Mouse (Mus musculus): ENCODE data around the gene Dld. TPM values are rescaled to one million over a fixed set of nuclear protein-coding genes. Genes with fewer than 3 reads are reported as not detected.

Gene Dld
- polyA plus RNA-seq, 1 experiment, result 60.9 TPM

DNA sequence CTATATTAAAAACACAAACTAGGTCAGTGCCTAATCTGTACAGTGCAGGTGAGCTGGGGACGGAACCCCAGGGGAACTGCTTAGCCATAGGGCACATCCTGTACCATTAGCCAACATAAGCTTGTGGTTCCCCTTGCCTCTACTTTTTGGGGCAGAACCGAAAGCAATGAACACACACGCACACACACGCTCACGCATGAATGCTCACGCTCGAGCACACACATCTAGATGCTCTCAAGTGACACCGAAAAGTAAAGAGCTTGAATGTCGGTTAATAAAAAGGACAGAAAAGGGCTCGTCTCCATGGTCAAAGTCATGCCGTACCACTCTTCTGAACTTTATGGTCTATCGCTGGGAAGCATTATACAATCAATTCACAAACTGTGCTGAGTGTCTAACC is 40.4 kb upstream of the Dld start:
- no peak overlapping the region for H3K4me3 ChIP-seq
- H3K4me2 ChIP-seq (ENCODE audit: low read depth), result no peak overlapping the region
- TF ChIP-seq SRF (IDR thresholded peaks at IDR 0.05; ENCODE audit: control insufficient read depth, insufficient read length, low read depth) (no peak), TCF12 (IDR thresholded peaks at IDR 0.05; ENCODE audit: insufficient read depth, poor library complexity, severe bottlenecking) (no peak), CEBPB (IDR thresholded peaks at IDR 0.05; ENCODE audit: insufficient read depth, poor library complexity, severe bottlenecking) (no peak), MYOG (IDR thresholded peaks at IDR 0.05; ENCODE audit: control insufficient read depth in 1 of 3, insufficient read depth in 1 of 3, insufficient read length in 2 of 3, low read depth in 2 of 3) (no peak), MYOD1 (IDR thresholded peaks at IDR 0.05; ENCODE audit: control insufficient read depth in 1 of 3, insufficient read length in 2 of 3, low read depth in 2 of 3) (no peak), MAX (IDR thresholded peaks at IDR 0.05; ENCODE audit: low read depth) (no peak), USF1 (IDR thresholded peaks at IDR 0.05; ENCODE audit: low read depth) (no peak), POLR2A (IDR thresholded peaks at IDR 0.05; ENCODE audit: insufficient read length, low read depth) (no peak), TCF3 (IDR thresholded peaks at IDR 0.05; ENCODE audit: insufficient read length, low read depth) (no peak), POLR2AphosphoS2 (IDR thresholded peaks at IDR 0.05; ENCODE audit: insufficient read length, low read depth) (no peak), E2F4 (IDR thresholded peaks at IDR 0.05; ENCODE audit: insufficient read depth) (no peak), REST (IDR thresholded peaks at IDR 0.05; ENCODE audit: insufficient read depth, insufficient read length) (no peak)
- H3K36me3 ChIP-seq (ENCODE audit: control insufficient read depth, insufficient read depth), result no peaks in the 10 kb centered on the region
- H3K79me2 ChIP-seq (ENCODE audit: control insufficient read depth, insufficient read depth), result no peaks in the 10 kb centered on the region
- no peaks in the 10 kb centered on the region for H3K27me3 ChIP-seq (ENCODE audit: control insufficient read depth, insufficient read depth, insufficient read length)
- H3ac ChIP-seq (ENCODE audit: control insufficient read depth, insufficient read length), result no peak overlapping the region

- Histone ChIP-seq H3K79me2 (ENCODE audit: control insufficient read depth, insufficient read depth) (no peaks in the 10 kb centered on the region), H3K36me3 (ENCODE audit: control insufficient read depth, insufficient read depth) (no peaks in the 10 kb centered on the region), H3K4me2 (ENCODE audit: low read depth) (no peak within 1 kb of the TSS), H3ac (ENCODE audit: control insufficient read depth, insufficient read length) (no peak within 1 kb of the TSS), H3K27me3 (ENCODE audit: control insufficient read depth, insufficient read depth, insufficient read length) (peaks cover under 1% of the 10 kb centered on the region), H3K4me3 (no peak within 1 kb of the TSS)
- no peak for TF ChIP-seq E2F4 (IDR thresholded peaks at IDR 0.05; ENCODE audit: insufficient read depth)
These were observed 39.3 kb upstream of the Dld start, which contains the start of gene Slc26a3 for GRCm38 (mm10) chr12:31390571-31390970. TSS of gene Slc26a3 (plus strand) at chr12:31390871.

GRCm38 (mm10) chr12:31387303-31387702 is 36.0 kb upstream of the Dld start:
- Histone ChIP-seq H3K4me2 (ENCODE audit: low read depth) (no peak overlapping the region), H3K4me3 (no peak overlapping the region), H3K27me3 (ENCODE audit: control insufficient read depth, insufficient read depth, insufficient read length) (peaks cover 19% of the 10 kb centered on the region), H3ac (ENCODE audit: control insufficient read depth, insufficient read length) (no peak overlapping the region), H3K79me2 (ENCODE audit: control insufficient read depth, insufficient read depth) (no peaks in the 10 kb centered on the region), H3K36me3 (ENCODE audit: control insufficient read depth, insufficient read depth) (no peaks in the 10 kb centered on the region)
- TF ChIP-seq MYOG (IDR thresholded peaks at IDR 0.05; ENCODE audit: control insufficient read depth in 1 of 3, insufficient read depth in 1 of 3, insufficient read length in 2 of 3, low read depth in 2 of 3) (no peak), CEBPB (IDR thresholded peaks at IDR 0.05; ENCODE audit: insufficient read depth, poor library complexity, severe bottlenecking) (no peak), POLR2A (IDR thresholded peaks at IDR 0.05; ENCODE audit: insufficient read length, low read depth) (no peak), MAX (IDR thresholded peaks at IDR 0.05; ENCODE audit: low read depth) (no peak), E2F4 (IDR thresholded peaks at IDR 0.05; ENCODE audit: insufficient read depth) (no peak), TCF12 (IDR thresholded peaks at IDR 0.05; ENCODE audit: insufficient read depth, poor library complexity, severe bottlenecking) (no peak), POLR2AphosphoS2 (IDR thresholded peaks at IDR 0.05; ENCODE audit: insufficient read length, low read depth) (no peak)

- H3K36me3 ChIP-seq (ENCODE audit: control insufficient read depth, insufficient read depth), result no peaks in the 10 kb centered on the region
- no peak overlapping the region for H3K4me3 ChIP-seq
- H3K4me2 ChIP-seq (ENCODE audit: low read depth), result no peak overlapping the region
- H3K27me3 ChIP-seq (ENCODE audit: control insufficient read depth, insufficient read depth, insufficient read length), result peaks cover 25% of the 10 kb centered on the region
- no peak overlapping the region for H3ac ChIP-seq (ENCODE audit: control insufficient read depth, insufficient read length)
- TF ChIP-seq MYOG (IDR thresholded peaks at IDR 0.05; ENCODE audit: control insufficient read depth in 1 of 3, insufficient read depth in 1 of 3, insufficient read length in 2 of 3, low read depth in 2 of 3), result no peak
- TF ChIP-seq CEBPB (IDR thresholded peaks at IDR 0.05; ENCODE audit: insufficient read depth, poor library complexity, severe bottlenecking), result no peak
- TF ChIP-seq USF1 (IDR thresholded peaks at IDR 0.05; ENCODE audit: low read depth), result no peak
- no peak for TF ChIP-seq MYOD1 (IDR thresholded peaks at IDR 0.05; ENCODE audit: control insufficient read depth in 1 of 3, insufficient read length in 2 of 3, low read depth in 2 of 3)
- no peak for TF ChIP-seq MAX (IDR thresholded peaks at IDR 0.05; ENCODE audit: low read depth)
- TF ChIP-seq POLR2A (IDR thresholded peaks at IDR 0.05; ENCODE audit: insufficient read length, low read depth), result no peak
- no peak for TF ChIP-seq POLR2AphosphoS2 (IDR thresholded peaks at IDR 0.05; ENCODE audit: insufficient read length, low read depth)
- H3K79me2 ChIP-seq (ENCODE audit: control insufficient read depth, insufficient read depth), result no peaks in the 10 kb centered on the region
These were observed 31.2 kb upstream of the Dld start for GRCm38 (mm10) chr12:31382451-31382850.

- Histone ChIP-seq H3ac (ENCODE audit: control insufficient read depth, insufficient read length) (no peak overlapping the region), H3K4me2 (ENCODE audit: low read depth) (no peak overlapping the region), H3K79me2 (ENCODE audit: control insufficient read depth, insufficient read depth) (no peaks in the 10 kb centered on the region), H3K4me3 (no peak overlapping the region), H3K27me3 (ENCODE audit: control insufficient read depth, insufficient read depth, insufficient read length) (peaks cover 25% of the 10 kb centered on the region), H3K36me3 (ENCODE audit: control insufficient read depth, insufficient read depth) (no peaks in the 10 kb centered on the region)
- TF ChIP-seq MYOG (IDR thresholded peaks at IDR 0.05; ENCODE audit: control insufficient read depth in 1 of 3, insufficient read depth in 1 of 3, insufficient read length in 2 of 3, low read depth in 2 of 3), result no peak
- no peak for TF ChIP-seq REST (IDR thresholded peaks at IDR 0.05; ENCODE audit: insufficient read depth, insufficient read length)
- no peak for TF ChIP-seq E2F4 (IDR thresholded peaks at IDR 0.05; ENCODE audit: insufficient read depth)
- TF ChIP-seq SRF (IDR thresholded peaks at IDR 0.05; ENCODE audit: control insufficient read depth, insufficient read length, low read depth), result no peak
- no peak for TF ChIP-seq CEBPB (IDR thresholded peaks at IDR 0.05; ENCODE audit: insufficient read depth, poor library complexity, severe bottlenecking)
- TF ChIP-seq POLR2AphosphoS2 (IDR thresholded peaks at IDR 0.05; ENCODE audit: insufficient read length, low read depth), result no peak
- TF ChIP-seq TCF3 (IDR thresholded peaks at IDR 0.05; ENCODE audit: insufficient read length, low read depth), result no peak
- TF ChIP-seq MAX (IDR thresholded peaks at IDR 0.05; ENCODE audit: low read depth), result no peak
- TF ChIP-seq USF1 (IDR thresholded peaks at IDR 0.05; ENCODE audit: low read depth), result no peak
- no peak for TF ChIP-seq TCF12 (IDR thresholded peaks at IDR 0.05; ENCODE audit: insufficient read depth, poor library complexity, severe bottlenecking)
- no peak for TF ChIP-seq MYOD1 (IDR thresholded peaks at IDR 0.05; ENCODE audit: control insufficient read depth in 1 of 3, insufficient read length in 2 of 3, low read depth in 2 of 3)
- no peak for TF ChIP-seq POLR2A (IDR thresholded peaks at IDR 0.05; ENCODE audit: insufficient read length, low read depth)
These were observed 29.6 kb upstream of the Dld start for GRCm38 (mm10) chr12:31380878-31381277.

Measured in myocyte (in vitro differentiated cells).